Mouse (Mus musculus): Measurements from ENCODE around the gene Eya2. TPM values are rescaled to one million over a fixed set of nuclear protein-coding genes. Genes with fewer than 3 reads are reported as not detected.

The Eya2 gene
- total RNA-seq, 2 experiments from 2014 or later, result 2.1 to 3.5 TPM

- no peak for DNase-seq (ENCODE audit: low spot score in 2 of 2)
Measured at GRCm38 (mm10) chr2:165644057-165644456, 49.2 kb downstream of the Eya2 start.

- DNase-seq (ENCODE audit: low spot score in 2 of 2), result no peak
Measured at GRCm38 (mm10) chr2:165651031-165651430, 56.2 kb downstream of the Eya2 start.

- peak in 1 of 2 experiments; percentile 15 for DNase-seq (ENCODE audit: low spot score in 2 of 2)
Measured at GRCm38 (mm10) chr2:165652281-165652680, 57.4 kb downstream of the Eya2 start.

- DNase-seq (ENCODE audit: low spot score in 2 of 2), result no peak
Measured at GRCm38 (mm10) chr2:165653001-165653921, 58.4 kb downstream of the Eya2 start.

- DNase-seq (ENCODE audit: low spot score in 2 of 2), result no peak
Measured at GRCm38 (mm10) chr2:165654151-165654550, 59.3 kb downstream of the Eya2 start.

- DNase-seq (ENCODE audit: low spot score in 2 of 2), result no peak
Measured at GRCm38 (mm10) chr2:165654696-165655491, 60.1 kb downstream of the Eya2 start.

- no peak for DNase-seq (ENCODE audit: low spot score in 2 of 2)
Measured at GRCm38 (mm10) chr2:165656541-165656940, 61.7 kb downstream of the Eya2 start.

- DNase-seq (ENCODE audit: low spot score in 2 of 2), result no peak
Measured at GRCm38 (mm10) chr2:165656956-165657355, 62.1 kb downstream of the Eya2 start.

- DNase-seq (ENCODE audit: low spot score in 2 of 2), result no peak
Measured at GRCm38 (mm10) chr2:165659552-165659951, 64.7 kb downstream of the Eya2 start.

GRCm38 (mm10) chr2:165663266-165663665 is 68.4 kb downstream of the Eya2 start:
- no peak for DNase-seq (ENCODE audit: low spot score in 2 of 2)

GRCm38 (mm10) chr2:165664648-165665047 is 69.8 kb downstream of the Eya2 start:
- no peak for DNase-seq (ENCODE audit: low spot score in 2 of 2)

- no peak for DNase-seq (ENCODE audit: low spot score in 2 of 2)
Measured at GRCm38 (mm10) chr2:165665176-165665575, 70.3 kb downstream of the Eya2 start.

GRCm38 (mm10) chr2:165667096-165667495 is 72.3 kb downstream of the Eya2 start:
- no peak for DNase-seq (ENCODE audit: low spot score in 2 of 2)

GRCm38 (mm10) chr2:165682719-165683118 is 87.9 kb downstream of the Eya2 start:
- no peak for DNase-seq (ENCODE audit: low spot score in 2 of 2)

- DNase-seq (ENCODE audit: low spot score in 2 of 2), result no peak
Measured at GRCm38 (mm10) chr2:165687516-165687915, 92.7 kb downstream of the Eya2 start.

- DNase-seq (ENCODE audit: low spot score in 2 of 2), result no peak
Measured at GRCm38 (mm10) chr2:165688896-165689295, 94.1 kb downstream of the Eya2 start.

- DNase-seq (ENCODE audit: low spot score in 2 of 2), result no peak
Measured at GRCm38 (mm10) chr2:165691016-165691415, 96.2 kb downstream of the Eya2 start.

- no peak for DNase-seq (ENCODE audit: low spot score in 2 of 2)
Measured at GRCm38 (mm10) chr2:165692944-165693660, 98.3 kb downstream of the Eya2 start.

GRCm38 (mm10) chr2:165694767-165695166 is 99.9 kb downstream of the Eya2 start:
- no peak for DNase-seq (ENCODE audit: low spot score in 2 of 2)

- no peak for DNase-seq (ENCODE audit: low spot score in 2 of 2)
Measured at GRCm38 (mm10) chr2:165700252-165700908, 105.5 kb downstream of the Eya2 start.

All from left cerebral cortex, adult 18-20 months (tissue).